Mouse (Mus musculus): ENCODE data around the gene Prl8a1.

Gene Prl8a1

DNA sequence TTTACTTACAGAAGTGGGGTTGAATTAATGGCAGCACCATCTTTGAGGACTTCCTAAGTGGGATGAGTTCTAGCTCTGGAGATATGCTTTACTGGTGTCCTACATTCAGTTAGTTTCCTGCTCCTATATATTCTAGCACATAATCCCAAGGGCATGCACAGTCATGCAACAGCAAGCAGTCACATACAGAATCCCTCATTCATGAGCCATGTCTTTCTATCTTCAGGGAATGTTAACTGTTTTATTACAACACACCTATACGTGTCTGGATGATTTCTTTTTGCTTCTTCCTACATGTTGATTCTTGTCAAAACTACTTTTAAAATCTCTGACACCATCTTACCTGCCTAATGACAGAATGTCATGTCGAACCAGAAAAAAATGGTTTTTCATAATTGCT lies at the start of gene Prl8a1:
Gene Prl8a1 (minus strand): TSS at position 101 of the 400 bp plus-strand sequence.
- DNase-seq (ENCODE audit: low read depth, low spot score) = no peak

GRCm38 (mm10) chr13:27610482-27610881 lies 28.5 kb upstream of the Prl8a1 start, which contains the start of gene Prl7b1:
Gene Prl7b1, minus strand, starts transcription at chr13:27610582.
- DNase-seq (ENCODE audit: low read depth, low spot score) = no peak

- no peak for DNase-seq (ENCODE audit: low read depth, low spot score)
These were observed 17.5 kb downstream of the Prl8a1 start, which contains the start of gene Prl8a9 for GRCm38 (mm10) chr13:27564506-27564905. Gene Prl8a9, minus strand, starts transcription at chr13:27564606.

DNA sequence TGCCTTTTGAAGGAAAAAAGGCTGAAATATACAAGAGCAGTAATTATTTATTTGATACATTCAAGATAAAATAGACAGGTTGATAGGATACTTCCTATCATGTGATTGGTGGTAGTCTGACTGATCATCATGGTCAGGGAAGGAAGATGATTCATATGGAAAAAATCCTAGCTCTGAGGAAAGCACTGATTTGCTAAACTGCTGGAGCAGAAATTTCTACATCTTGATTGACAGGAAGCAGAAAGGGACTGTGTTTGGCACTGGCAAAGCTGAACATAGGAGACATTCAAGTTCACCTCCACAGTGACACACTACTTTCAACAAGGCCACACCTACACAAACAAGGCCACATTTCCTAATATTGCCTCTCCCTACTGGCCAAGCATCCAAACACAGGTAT lies 28.6 kb downstream of the Prl8a1 start:
- DNase-seq (ENCODE audit: low read depth, low spot score) = no peak
